Mouse (Mus musculus): ENCODE results near the gene Gm10130. TPM values are rescaled to one million over a fixed set of nuclear protein-coding genes. Genes with fewer than 3 reads are reported as not detected.

Gm10130 gene
- 8.7 TPM for total RNA-seq (2023)

DNA sequence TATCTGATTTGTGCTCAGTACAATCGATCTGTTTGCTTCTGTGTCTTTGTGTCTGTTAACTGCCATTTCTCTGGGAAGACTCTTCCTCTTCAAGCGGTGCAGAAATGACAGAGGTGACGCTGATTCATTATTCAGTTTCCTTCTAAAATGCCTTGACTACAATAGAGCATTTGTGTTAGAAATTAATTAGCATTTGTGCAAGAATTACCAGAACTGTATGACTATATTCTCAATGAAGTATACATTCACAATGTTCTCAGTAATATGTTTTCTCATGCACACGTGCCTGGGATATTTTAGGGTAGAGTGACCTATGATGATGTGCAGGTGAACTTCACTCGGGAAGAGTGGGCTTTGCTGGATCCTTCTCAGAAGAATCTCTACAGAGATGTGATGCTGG, at the start of gene Gm10130:
Gm10130 (plus strand) TSS at position 301 of the 400 bp plus-strand sequence.

GRCm38 (mm10) chr2:150362113-150362877, 38.8 kb downstream of the Gm10130 start, which contains the start of gene 3300002I08Rik:
3300002I08Rik (minus strand) TSS chr2:150362765.

Other genes starting within 250 kb of the Gm10130 start
- gene Zfp120, start 187.0 kb upstream of the Gm10130 start, total RNA-seq (2023) = 8.6 TPM
- gene Gm10770, start 144.0 kb upstream of the Gm10130 start, total RNA-seq (2023) = not detected
- gene Gm14139, start 141.9 kb upstream of the Gm10130 start, total RNA-seq (2023) = 0.70 TPM
- 4.7 TPM for gene Zfp937, start 105.6 kb upstream of the Gm10130 start, total RNA-seq (2023)
- gene Gm21994, start 68.1 kb upstream of the Gm10130 start, total RNA-seq (2023) = 10.4 TPM
- not detected for gene Gm14124, start 66.2 kb upstream of the Gm10130 start, total RNA-seq (2023)
- gene 3300002I08Rik, start 39.1 kb downstream of the Gm10130 start, total RNA-seq (2023) = 4.2 TPM
- 2.4 TPM for gene Zfp442, start 127.8 kb downstream of the Gm10130 start, total RNA-seq (2023)
- gene Zfp345, start 161.4 kb downstream of the Gm10130 start, total RNA-seq (2023) = 0.46 TPM
- gene Cst7, start 246.7 kb downstream of the Gm10130 start, total RNA-seq (2023) = 50.5 TPM

All from CD8-positive naive resting alpha-beta T cell, adult 57 days (primary cell).